Mouse (Mus musculus) stomach, embryonic 16.5 days (tissue): ENCODE data around the gene Nudc. TPM values are rescaled to one million over a fixed set of nuclear protein-coding genes. Genes with fewer than 3 reads are reported as not detected.

Experiments
- ATAC-seq: fragments of 200-750 bp; cut with Nextera tagmentation; 2 replicates; pipeline ENCODE4 v1.8.0; 2017; ENCODE audit warnings: moderate number of reproducible peaks, moderate TSS enrichment; ENCODE audit not compliant: insufficient read depth, low FRiP score
- H3K27ac ChIP-seq: fragments of 300-500 bp; sonication (generic); 2 replicates; pipeline ENCODE4 v1.5.1; 2014; ENCODE audit warnings: low read length
- H3K27me3 ChIP-seq: fragments of 300-500 bp; sonication (generic); 2 replicates; pipeline ENCODE4 v1.6.1; 2014; ENCODE audit warnings: low read length, control low read depth, mixed read lengths; ENCODE audit not compliant: control insufficient read depth, insufficient read depth
- H3K36me3 ChIP-seq: fragments of 300-500 bp; sonication (generic); 2 replicates; pipeline ENCODE4 v1.6.1; 2014; ENCODE audit warnings: low read length; ENCODE audit not compliant: control insufficient read depth, insufficient read depth
- H3K4me1 ChIP-seq: fragments of 300-500 bp; sonication (generic); 2 replicates; pipeline ENCODE4 v1.6.1; 2014; ENCODE audit warnings: low read length, control low read depth, mixed read lengths; ENCODE audit not compliant: control insufficient read depth, insufficient read depth
- H3K4me2 ChIP-seq: fragments of 300-500 bp; sonication (generic); 2 replicates; pipeline ENCODE4 v1.6.1; 2014; ENCODE audit warnings: low read depth, low read length, mixed read lengths
- H3K4me3 ChIP-seq: fragments of 300-500 bp; sonication (generic); replicated peaks from 2 replicates; pipeline ENCODE4 v1.5.1; 2014; ENCODE audit warnings: mild to moderate bottlenecking, low read length
- H3K9ac ChIP-seq: fragments of 300-500 bp; sonication (generic); 2 replicates; pipeline ENCODE4 v1.6.1; 2014; ENCODE audit warnings: low read length
- H3K9me3 ChIP-seq: fragments of 300-500 bp; sonication (generic); replicated peaks from 2 replicates; pipeline ENCODE4 v1.6.1; 2016; ENCODE audit warnings: low read length, control low read depth; ENCODE audit not compliant: control insufficient read depth
- WGBS: fragments of 180-500 bp; shearing (Covaris S2); extraction: QIAGEN DNeasy Blood & Tissue Kit; methylation state at CpG from one replicate; pipeline ENCODE4 v1.1.7; 2014; 5-methylcytosine and 5-hydroxymethylcytosine counted together
- polyA plus RNA-seq: library from polyadenylated mRNA; unstranded; fragments of >200 nt; fragmentation: Nextera tagmentation; extraction: Ambion mirVana; gene quantifications from 2 replicates; pipeline ENCODE4 v1.2.1, GENCODE M21; 2015

Nudc gene
- polyA plus RNA-seq, 1 experiment from 2014 or later = 218 TPM

GRCm38 (mm10) chr4:133552768-133553447 lies 7.1 kb upstream of the Nudc start, which contains the start of gene Nr0b2:
Nr0b2 (plus strand) TSS chr4:133553376.
- H3K27me3 ChIP-seq = no peaks in the 10 kb centered on the region
- peak within 1 kb of the TSS; percentile 73 for H3K27ac ChIP-seq
- 46% methylated on average over 10 of the region's 10 CpGs for WGBS
- H3K4me3 ChIP-seq = peak within 1 kb of the TSS; percentile 29
- H3K9me3 ChIP-seq = no peaks in the 10 kb centered on the region
- H3K4me2 ChIP-seq = peak within 1 kb of the TSS; percentile 43
- H3K4me1 ChIP-seq = no peaks in the 10 kb centered on the region
- ATAC-seq = peak; percentile 75
- H3K36me3 ChIP-seq = no peaks in the 10 kb centered on the region
- peak within 1 kb of the TSS; percentile 55 for H3K9ac ChIP-seq

DNA sequence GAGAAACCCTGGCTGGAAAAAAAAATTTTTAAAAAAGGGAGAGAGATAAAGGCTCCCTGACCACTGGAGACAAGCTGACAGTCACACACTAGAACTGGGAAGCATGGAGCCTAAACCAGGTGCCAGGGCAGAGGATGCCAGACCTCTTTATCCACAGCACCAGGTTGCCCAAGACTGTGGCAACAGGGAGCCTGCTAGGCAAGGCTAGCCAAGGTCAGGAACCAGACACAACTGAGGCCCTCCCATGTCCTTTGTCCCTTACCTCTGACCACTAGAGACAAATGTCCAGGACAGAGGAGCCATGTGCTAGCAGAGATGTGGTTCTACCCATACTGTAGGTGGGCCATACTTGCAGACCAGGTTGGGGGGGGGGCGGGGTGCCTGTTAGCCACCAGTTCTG lies 6.2 kb upstream of the Nudc start:
- 64% methylated on average over 1 of the region's 1 CpGs for WGBS
- no peaks in the 10 kb centered on the region for H3K27me3 ChIP-seq
- no peak overlapping the region; the same call in 1 of the 2 replicates for H3K27ac ChIP-seq
- no peak for ATAC-seq
- H3K36me3 ChIP-seq = no peaks in the 10 kb centered on the region
- H3K4me1 ChIP-seq = no peaks in the 10 kb centered on the region
- H3K9ac ChIP-seq = no peak overlapping the region
- no peaks in the 10 kb centered on the region for H3K9me3 ChIP-seq
- H3K4me3 ChIP-seq = no peak overlapping the region
- no peak overlapping the region for H3K4me2 ChIP-seq

DNA sequence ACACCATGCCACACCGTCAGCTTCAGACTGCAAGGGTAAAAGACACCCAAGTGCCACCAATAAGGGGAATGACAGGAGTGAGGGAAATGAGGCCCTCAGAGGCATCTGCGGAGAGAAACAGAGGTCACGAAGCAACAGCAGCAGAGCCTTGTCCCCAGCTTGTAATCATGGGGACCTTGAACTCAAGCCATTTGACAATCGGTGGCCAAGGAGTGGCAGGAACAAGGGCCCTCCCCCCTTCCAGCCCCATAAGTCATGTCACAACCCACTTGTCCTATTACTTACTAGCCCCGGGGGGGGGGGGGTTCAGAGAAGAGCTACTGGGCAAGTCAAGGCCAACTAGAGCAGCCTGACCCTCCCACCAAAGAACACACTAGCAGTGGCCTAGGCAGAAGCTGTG lies 9.1 kb downstream of the Nudc start:
- Histone ChIP-seq H3K36me3 (peaks cover 7% of the 10 kb centered on the region; the same call in 1 of the 2 replicates), H3K4me3 (no peak overlapping the region), H3K9me3 (no peaks in the 10 kb centered on the region), H3K4me1 (no peaks in the 10 kb centered on the region), H3K4me2 (no peak overlapping the region), H3K27me3 (no peaks in the 10 kb centered on the region), H3K27ac (no peak overlapping the region), H3K9ac (no peak overlapping the region)
- 87% methylated on average over 5 of the region's 5 CpGs for WGBS
- no peak for ATAC-seq

DNA sequence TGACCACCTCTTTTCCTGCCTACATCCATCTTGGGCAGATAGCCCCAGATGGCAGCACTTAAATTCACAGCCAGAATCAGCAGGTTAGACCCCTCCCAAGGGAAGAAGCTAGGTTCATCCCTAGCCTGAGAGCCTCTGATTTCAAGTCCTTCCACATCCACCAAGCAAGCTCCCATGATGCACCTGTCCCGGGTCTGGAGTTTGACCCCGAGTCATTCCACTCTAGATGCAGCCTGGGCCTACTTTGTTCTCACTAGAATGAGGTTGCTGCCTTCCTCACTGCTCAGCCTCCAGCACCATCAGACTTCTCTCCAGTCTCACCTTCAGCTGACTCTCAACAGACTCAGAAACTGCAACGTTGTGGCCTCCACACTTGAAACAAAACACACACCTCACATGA lies 9.7 kb downstream of the Nudc start:
- ATAC-seq = no peak
- WGBS = 82% methylated on average over 3 of the region's 3 CpGs
- H3K4me3 ChIP-seq = no peak overlapping the region

GRCm38 (mm10) chr4:133532777-133533176 lies 13.0 kb downstream of the Nudc start:
- no peaks in the 10 kb centered on the region for H3K27me3 ChIP-seq
- H3K9ac ChIP-seq = no peak overlapping the region
- 73% methylated on average over 3 of the region's 3 CpGs for WGBS
- peaks cover 11% of the 10 kb centered on the region for H3K36me3 ChIP-seq
- no peak overlapping the region for H3K27ac ChIP-seq
- H3K9me3 ChIP-seq = no peaks in the 10 kb centered on the region
- ATAC-seq = no peak
- H3K4me1 ChIP-seq = peaks cover 3% of the 10 kb centered on the region; the same call in 1 of the 2 replicates
- no peak overlapping the region for H3K4me2 ChIP-seq
- no peak overlapping the region for H3K4me3 ChIP-seq

More for the DNA sequence above, 9.7 kb downstream of the Nudc start:
- H3K4me1 ChIP-seq = no peaks in the 10 kb centered on the region
- H3K4me2 ChIP-seq = no peak overlapping the region
- H3K36me3 ChIP-seq = peaks cover 11% of the 10 kb centered on the region
- H3K9ac ChIP-seq = no peak overlapping the region
- H3K27ac ChIP-seq = no peak overlapping the region
- H3K9me3 ChIP-seq = no peaks in the 10 kb centered on the region
- no peaks in the 10 kb centered on the region for H3K27me3 ChIP-seq

GRCm38 (mm10) chr4:133527788-133528187 lies 18.0 kb downstream of the Nudc start:
- no peaks in the 10 kb centered on the region for H3K9me3 ChIP-seq
- ATAC-seq = peak; percentile 33; the same call in 1 of the 2 replicates
- peaks cover 4% of the 10 kb centered on the region; the same call in 1 of the 2 replicates for H3K4me1 ChIP-seq
- 62% methylated on average over 16 of the region's 16 CpGs for WGBS
- H3K4me2 ChIP-seq = no peak overlapping the region
- no peak overlapping the region for H3K9ac ChIP-seq
- peaks cover 13% of the 10 kb centered on the region for H3K36me3 ChIP-seq
- no peak overlapping the region for H3K27ac ChIP-seq
- no peaks in the 10 kb centered on the region for H3K27me3 ChIP-seq
- H3K4me3 ChIP-seq = no peak overlapping the region

GRCm38 (mm10) chr4:133521502-133521901 lies 24.3 kb downstream of the Nudc start:
- no peak overlapping the region for H3K9ac ChIP-seq
- no peaks in the 10 kb centered on the region for H3K9me3 ChIP-seq
- WGBS = 54% methylated on average over 2 of the region's 2 CpGs
- H3K27me3 ChIP-seq = peaks cover 24% of the 10 kb centered on the region
- H3K27ac ChIP-seq = no peak overlapping the region
- peaks cover 8% of the 10 kb centered on the region for H3K4me1 ChIP-seq
- H3K4me2 ChIP-seq = no peak overlapping the region
- no peak overlapping the region for H3K4me3 ChIP-seq
- no peaks in the 10 kb centered on the region for H3K36me3 ChIP-seq
- ATAC-seq = no peak

- 4% methylated on average over 25 of the region's 25 CpGs for WGBS
Observed at GRCm38 (mm10) chr4:133519369-133519665, 26.5 kb downstream of the Nudc start.

DNA sequence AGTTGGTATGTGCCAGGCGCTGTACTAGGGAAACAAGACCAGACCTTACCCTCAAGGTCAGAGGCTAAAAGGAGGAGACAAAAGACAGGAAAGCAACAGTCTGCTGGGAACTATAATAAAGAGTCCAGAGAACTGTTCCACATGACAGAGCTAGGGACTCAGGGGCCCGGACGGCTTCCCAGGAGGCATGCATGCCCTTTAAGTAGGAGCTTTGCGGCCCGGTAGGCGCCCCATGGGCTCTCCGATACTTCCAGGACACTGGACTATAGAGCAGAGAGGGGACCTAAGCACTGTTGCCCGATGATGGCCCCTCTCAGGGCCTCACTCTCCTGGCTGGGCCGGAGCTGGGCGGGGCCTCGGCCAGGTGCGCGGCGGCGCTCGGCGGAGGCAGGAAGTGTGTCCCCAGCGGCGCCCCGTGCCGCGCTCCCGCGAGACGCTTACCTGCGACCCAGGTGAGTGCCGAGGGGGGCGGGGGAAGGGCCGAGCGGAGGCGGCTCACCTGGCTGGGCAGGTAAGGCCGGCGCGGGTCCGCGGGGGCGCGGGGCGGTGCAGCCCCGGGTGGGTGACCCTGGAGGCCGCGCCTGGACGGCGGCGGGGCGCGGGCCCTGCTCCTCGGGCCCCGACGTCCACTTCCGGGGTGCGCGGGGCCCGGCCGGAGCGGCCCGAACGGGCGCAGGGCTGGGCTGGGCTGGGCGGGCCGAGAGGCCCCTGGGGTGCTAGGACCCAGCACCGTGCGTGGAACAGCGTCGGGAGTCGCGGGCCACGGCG lies 27.0 kb downstream of the Nudc start, which contains the start of gene Kdf1:
Gene Kdf1, plus strand, starts transcription at position 363 of the 768 bp plus-strand sequence.
- Histone ChIP-seq H3K27me3 (peaks cover 24% of the 10 kb centered on the region), H3K9me3 (no peaks in the 10 kb centered on the region), H3K27ac (peak within 1 kb of the TSS; percentile 48), H3K9ac (peak within 1 kb of the TSS; percentile 84), H3K4me3 (peak within 1 kb of the TSS; percentile 60), H3K4me2 (peak within 1 kb of the TSS; percentile 44), H3K4me1 (peaks cover 8% of the 10 kb centered on the region), H3K36me3 (no peaks in the 10 kb centered on the region)
- 4% methylated on average over 65 of the region's 69 CpGs for WGBS
- ATAC-seq = peak; percentile 94

More at GRCm38 (mm10) chr4:133519369-133519665, 26.5 kb downstream of the Nudc start:
- Histone ChIP-seq H3K27me3 (peaks cover 24% of the 10 kb centered on the region), H3K4me1 (peaks cover 8% of the 10 kb centered on the region), H3K9me3 (no peaks in the 10 kb centered on the region), H3K9ac (peak overlapping the region; percentile 84), H3K36me3 (no peaks in the 10 kb centered on the region), H3K4me2 (peak overlapping the region; percentile 44), H3K27ac (peak overlapping the region; percentile 48; the same call in 1 of the 2 replicates), H3K4me3 (peak overlapping the region; percentile 60)
- ATAC-seq = no peak
